Mouse (Mus musculus) skeletal muscle tissue, adult 2 months (tissue): ENCODE measurements around the gene Figla.

Experiments used
- DNase-seq: peaks from one replicate; pipeline ENCODE4 v3.0.0-alpha.2; 2012; ENCODE audit warnings: low read depth, low spot score

The Figla gene

DNA sequence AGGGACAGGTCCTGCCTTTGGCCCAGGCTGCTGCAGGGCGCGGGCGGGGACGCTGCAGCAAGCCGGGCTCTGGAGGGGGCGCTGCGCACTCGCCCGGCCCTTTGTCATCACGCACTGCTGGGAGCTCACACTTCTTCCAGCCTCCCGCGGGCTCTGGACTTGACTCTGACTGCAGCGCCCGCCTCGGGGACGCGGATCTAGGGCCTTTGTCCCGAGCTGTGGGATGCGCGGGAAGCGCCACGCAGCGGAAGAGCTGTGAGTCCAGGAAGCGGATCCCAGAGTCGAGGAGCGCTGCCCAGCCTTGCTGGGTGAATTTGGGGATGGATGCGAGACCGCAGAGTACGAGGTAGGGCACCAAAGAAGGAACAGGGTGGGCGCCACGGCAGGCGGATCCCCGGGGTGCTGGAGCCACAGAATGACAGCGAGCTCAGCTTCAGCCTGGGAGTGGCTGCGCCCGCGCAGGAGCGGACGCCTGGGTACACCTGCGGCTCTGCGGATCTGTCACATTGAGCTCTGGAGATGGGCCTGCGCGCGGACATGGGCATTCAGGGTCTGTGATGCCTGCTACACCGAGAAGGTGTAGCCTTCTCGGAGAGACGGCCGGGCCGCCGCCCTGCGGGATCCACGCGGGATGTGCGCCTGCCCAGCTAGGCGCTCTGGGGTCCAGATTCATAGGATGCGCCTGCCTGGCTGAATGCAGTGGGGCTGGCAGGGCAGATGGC is 12.8 kb downstream of the Figla start, which contains the start of gene Add2:
Add2 (plus strand) TSS at position 81 of the 722 bp plus-strand sequence.
- DNase-seq = no peak

DNA sequence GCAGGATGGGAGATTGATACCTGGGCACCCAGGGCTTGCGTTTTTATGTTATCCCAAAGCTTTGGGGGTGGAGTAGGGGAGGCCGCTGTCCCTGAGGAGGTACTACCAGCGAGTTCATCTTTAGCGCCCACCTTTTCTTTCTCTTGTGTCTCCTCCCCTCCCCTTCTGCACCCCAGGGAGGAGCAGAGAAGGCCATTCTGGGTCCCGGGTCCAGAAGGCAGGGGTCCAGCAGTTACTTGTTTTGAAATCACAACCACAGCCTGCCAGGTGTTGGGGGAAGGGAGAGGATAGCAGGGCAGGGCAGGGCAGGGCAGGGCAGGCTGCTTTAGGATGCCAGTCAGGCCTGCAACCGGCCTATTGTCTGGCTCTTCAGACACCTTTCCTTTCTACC is 13.3 kb downstream of the Figla start:
- no peak for DNase-seq

DNA sequence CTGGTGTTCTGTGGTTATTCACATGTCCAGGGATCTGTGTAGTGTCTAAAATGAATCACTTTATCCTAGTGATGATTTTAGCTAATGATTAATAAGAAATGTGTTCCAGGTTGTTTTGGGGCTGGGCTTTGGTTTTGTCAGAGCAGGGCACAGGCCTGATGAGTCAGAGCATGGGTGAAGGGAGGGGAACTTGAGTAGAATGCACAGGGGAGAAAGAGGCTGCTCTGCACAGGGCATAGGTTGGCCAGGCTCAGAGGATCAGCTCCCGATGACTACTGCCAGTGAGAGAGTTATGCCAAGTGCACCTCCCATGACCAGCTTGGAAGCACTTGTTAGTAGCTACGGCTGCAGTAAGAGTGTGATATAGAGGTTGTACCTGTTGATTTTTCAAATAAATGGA is 15.6 kb downstream of the Figla start:
- no peak for DNase-seq

DNA sequence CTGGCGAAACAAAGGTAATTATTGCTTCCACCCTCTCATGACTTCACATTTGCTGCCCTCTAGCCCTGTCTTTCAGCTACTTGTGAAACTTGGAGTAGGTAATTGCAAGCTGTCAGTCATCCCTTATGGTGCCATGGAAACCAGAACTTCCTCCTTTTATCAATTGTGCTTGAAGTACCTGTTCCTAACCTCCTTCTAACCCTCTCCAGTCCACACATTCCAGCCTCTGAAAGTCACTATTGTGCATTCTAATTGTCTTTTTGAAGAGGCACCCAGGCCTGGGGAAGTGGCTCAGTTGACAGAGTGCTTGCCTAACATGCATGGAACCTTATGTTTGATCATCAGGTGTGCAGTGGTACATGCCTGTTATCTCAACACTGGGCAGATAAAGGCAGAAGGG is 17.7 kb downstream of the Figla start:
- no peak for DNase-seq

DNA sequence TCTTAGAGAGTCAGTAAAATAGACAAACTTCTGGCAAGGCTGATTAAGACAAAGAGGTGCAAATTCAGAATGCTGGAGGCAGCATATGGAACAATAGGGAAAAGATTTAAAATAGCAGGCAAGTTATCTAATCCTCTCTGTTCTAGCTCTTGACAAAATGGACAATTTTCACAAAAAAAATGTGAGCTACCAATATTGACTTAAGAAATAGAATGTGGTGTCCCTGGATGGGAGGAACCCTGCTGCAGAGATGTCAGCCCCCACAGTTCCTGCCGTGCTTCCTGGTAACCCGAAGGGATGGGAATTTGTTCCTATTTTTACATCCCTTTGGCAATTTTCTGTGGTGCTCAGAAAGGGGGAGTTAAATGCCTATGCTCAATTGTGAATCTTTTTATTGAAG is 22.9 kb downstream of the Figla start:
- no peak for DNase-seq

DNA sequence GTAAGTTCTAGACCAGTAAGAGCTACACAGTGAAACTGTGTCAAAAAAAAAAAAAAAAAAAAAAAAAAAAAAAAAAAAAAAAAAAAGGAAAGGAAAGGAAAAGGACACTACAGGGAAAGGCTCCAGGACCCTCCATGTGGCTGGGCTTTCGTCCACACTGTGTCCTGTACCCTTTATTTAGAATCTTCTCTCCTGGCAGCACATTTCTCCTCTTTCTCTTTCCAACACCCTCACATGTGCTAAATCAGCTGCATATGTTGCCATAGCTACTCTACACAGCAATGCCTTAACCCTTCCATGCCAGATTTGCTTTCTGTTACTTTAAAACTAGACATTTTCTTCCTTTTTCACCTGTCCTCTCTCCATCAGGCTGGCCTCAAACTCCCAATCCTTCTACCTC is 24.2 kb downstream of the Figla start:
- no peak for DNase-seq

DNA sequence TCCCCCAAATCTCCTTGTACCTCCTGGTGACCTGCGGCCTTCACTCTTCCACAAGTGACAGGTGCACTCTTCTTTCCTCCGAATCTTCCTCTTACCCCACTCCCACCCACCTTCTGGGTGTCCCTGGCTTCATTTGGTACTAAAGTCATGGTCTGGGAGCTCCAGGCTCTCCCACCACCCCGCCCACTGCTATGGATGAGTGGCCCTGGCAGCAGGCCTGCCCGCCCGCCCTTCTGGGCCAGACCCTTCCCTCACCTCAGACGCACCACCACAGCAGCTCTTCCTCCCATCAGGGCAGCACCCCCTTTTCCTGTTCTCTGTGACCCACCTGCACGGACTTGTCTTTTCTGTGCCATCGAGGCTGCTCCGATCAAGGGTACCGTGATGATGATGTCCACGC is 31.5 kb downstream of the Figla start:
- DNase-seq = no peak

DNA sequence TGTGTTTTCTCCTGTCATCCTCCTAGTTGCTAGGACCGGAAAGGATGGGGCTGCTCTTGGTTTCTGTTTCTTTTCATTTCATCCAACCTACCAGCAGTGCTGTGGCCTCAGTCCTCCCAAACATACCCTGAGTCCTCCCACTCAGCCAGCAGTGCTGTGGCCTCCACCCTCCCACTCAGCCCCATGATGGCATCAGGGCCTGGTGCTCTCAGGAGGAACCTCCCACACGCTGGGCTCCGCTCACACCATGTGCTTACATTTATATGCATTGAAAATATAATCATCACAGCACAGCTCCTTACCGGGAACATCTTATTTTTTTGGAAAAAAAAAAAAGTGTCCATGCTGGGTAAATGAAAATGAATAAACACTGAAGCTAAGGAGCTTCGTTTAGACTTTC is 32.5 kb downstream of the Figla start:
- DNase-seq = no peak

DNA sequence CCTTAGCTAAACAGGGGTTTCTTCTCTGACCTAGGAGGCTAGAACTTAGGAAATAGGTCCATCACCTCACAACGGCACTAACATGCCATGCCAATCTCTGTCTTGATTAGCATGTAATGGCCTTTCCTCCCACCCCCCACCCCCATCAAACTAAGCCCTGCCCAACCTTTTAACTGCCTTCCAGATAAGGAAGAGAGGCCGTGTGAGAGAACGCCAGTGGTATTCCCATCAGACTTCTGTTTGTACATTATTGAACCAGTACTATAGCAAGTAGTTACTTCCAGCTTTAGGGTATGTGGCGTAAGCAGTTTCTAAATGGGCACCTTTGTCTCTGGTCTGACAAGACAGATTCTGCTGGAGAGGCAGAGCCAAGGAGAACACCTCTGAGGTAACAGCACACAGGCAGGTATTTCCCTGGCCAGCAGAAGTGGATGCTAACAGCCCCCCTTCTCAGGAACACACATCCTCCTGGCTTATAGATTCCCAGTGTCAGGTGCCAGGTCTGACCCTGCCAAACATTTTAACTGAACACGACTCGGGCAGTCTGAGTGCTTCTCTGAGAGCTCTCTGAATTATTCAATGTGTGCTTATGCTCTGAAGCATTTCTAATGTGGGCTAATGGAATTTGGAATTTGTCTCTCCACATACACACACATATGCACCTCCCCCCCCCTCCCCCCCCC is 34.8 kb downstream of the Figla start:
- DNase-seq = no peak

DNA sequence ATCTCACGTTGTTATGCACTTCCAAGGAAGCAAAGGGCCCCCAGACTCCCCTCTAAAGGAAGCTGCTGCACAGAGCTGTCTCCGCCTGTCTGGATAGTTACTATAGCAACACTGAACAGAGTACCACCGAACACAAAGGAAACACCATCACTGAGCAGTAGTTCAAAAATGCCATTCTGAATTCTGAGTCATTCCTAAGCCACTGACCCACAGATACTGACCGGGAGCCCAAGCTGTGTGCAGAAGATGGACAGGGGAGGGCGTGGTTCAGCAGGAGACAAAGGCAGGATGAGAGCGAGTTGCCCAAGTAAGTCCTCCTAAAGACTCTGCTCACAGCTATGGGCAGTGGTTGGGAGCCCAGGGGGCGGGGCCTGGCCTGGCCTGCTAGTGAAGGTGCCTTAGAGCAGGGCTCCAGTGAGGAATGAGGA is 36.1 kb downstream of the Figla start:
- DNase-seq = no peak

DNA sequence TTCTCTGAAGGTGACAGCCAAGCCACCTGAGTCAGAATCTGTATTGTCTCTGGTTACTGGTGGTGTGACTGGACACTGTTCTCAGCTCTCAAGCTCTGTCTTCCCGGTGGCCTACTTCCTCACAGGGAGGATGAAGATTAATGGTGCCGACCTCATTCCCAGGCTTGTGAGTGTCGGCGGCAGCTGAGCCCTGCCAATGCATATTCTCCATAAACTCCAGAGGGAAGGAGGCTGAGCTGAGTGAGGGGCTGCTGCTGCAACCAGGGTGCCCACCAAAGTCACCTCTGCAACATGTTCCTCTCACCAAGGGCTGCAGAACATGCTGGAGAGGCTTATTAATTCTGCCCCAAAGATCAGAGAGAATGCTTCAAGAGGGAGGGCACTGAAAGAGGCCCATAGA is 36.6 kb downstream of the Figla start:
- DNase-seq = no peak

DNA sequence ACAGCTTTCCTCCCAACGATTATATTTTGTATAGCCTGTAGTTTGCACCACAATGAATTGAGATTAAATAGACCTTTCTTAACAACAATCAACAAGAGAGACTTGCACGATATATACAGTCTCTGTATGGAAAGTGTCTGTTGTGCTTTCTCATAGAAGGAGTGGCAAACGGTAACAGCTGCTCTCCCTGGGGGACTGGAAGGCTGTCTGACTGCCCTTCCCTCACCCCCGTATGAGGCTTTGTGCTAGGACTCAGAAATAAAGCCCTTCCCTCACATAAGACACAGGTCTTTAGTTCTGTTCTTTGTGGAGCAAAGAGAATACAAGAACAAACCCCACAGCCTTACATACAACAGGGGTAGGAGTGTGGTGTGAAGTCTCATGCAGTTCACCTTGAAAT is 37.1 kb downstream of the Figla start:
- DNase-seq = no peak

DNA sequence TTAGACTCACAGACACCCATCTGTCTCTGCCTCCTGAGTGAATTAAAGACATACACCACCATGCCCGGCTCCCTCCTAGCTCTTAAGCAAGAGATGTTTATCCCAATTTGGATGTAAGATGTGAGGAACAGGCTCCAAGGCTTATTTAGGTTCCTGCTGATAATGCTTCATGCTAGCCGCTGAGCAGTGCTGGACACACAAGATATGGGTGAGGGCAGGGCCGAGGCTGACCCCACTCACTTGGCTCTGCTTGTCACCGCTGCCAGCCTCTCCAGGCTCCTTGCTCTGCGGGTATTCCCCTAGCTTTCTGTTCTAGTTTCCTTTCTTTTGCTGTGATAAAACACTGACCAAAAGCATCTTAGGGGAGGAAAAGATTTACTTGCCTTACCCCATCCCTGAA is 37.6 kb downstream of the Figla start:
- no peak for DNase-seq

DNA sequence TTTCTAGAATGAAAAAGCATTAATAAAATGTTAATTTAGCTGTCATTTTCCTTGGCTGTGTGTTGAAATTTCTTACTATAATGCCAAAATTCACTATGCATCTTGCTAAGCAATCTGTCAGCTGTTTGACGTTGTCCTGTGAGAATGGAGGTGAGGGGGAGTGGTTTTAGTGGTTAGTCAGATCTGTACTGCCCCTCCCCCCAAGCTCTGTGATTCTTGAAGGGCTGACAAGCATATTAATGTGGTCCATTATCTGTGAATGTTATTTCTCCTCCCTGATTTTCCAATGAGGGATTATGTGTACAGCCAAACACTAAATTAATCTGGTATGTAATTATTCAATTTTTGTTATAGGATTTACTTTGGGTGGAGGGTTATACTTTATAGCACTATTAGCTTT is 42.5 kb downstream of the Figla start:
- DNase-seq = no peak

DNA sequence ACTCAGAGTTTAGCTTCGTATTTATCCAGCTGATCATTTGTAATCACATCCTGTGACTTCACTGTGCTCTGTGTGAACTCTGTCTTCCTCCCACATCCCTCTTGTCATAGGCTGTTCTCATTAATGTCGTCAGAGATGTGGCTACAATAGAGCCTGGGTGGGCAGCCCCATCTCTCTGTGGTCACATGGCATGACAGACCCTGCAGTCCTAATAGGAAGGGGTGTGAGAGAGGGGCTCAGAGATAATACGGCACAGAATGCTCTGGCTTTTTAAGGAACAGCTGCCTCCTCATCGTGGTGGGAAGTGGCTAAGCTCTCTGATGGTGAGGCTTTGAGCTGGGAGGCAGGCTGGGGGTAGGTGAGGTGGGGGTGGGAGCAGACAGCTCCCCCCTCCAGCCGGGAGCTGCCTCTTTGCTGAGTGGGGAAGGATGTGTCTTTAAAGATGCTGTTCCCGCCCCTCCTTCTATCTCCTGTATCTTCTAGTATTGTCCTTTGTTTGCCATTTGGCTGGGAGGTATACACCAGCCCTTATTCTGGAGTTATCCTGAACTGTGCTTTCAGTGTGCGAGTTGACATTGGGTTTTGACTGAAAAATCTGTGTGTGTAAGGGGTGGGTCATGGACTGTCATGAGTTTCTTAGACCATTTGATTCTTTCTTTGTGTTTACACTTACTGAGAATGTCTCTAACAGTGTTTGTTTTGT is 43.3 kb downstream of the Figla start:
- DNase-seq = no peak

DNA sequence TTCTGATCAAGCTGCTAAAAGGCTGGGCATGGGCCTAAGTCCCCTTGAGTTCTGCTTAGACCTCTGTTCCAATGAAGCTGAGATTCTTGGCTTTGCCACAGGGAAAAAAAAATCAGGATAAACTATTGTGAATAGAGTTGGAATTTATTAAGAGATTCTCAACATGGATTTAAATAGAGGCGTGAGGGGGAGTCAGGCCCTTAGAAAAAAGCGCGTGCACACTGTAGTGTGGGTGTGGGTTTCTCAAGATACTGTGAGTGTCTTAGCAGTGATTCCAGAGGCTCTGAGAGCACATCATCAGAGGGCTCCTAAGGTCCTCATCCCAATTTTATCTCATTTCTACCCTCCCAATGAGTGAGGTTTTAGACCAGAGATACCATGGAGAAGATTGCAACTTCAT is 44.2 kb downstream of the Figla start:
- no peak for DNase-seq

DNA sequence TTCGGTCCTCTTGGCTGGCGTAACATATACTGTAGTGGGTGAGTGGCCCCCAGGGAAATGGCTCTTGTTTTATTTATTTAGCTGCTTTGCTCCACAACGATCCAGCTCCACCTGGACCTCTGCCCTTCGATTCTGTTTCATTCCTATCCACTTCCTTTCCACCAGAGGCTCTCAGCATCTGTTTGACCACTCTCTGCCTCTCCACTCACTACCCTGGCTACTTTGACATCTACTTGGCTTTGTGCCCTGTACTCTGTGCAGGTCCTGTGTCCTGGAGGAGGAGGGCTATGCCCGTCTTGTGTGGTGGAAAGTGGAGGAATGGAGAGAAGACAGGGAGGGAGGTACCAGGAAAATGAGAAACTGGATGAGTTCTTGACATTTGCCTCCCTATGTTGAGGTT is 46.3 kb downstream of the Figla start:
- DNase-seq = no peak

DNA sequence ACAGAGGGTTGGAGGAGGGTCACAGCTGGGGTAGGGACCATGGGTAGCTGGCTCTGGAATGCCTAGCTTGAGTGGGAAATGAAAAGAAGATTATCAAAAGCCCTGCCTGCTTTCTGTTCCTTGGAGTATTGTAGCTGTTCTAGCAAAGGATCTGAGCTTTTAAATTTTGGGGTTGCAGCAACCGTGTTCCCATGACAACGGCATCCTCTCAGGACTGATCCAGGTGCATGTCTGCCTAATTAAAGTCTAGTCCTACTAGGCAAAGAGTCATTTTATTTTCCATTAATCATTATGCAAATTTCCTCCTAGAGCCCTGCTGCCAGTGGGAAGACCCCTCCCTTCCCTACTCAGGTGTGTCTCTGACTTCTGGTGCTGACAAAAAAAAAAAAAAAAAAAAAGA is 46.7 kb downstream of the Figla start:
- DNase-seq = no peak

DNA sequence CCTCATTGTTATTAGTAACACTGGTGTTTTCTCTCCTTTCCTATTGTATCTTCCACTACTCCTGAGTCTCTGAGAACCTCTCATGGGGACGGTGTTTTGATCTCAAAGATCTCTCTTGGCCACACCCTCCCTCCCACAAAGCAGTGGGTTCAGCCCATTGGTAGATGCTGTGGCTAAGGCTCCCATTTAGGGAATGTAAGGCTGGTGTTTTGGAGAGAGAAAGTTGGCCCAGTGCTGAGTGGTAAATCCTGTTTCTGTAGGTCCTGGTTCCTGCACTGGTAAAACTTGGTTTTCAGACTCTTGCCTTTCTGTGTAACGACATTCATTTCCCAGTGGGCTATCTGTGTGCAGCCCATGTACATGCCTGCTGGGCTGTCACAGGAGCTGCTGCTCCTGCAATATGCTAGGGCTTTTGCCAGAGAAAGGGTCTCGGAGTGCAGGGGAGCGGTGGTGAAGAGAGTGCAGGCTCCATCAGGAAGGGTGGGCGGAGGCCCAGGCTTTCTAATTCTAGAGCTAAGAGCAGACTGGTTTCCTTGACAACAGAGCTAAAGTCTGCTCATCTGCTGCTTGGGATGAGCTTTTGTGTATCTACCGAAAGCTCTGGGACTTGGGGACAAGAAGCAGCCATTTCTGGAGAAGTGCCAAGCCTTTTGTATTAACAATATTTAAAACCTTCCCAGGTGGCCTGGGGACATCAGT is 48.5 kb downstream of the Figla start:
- DNase-seq = no peak

DNA sequence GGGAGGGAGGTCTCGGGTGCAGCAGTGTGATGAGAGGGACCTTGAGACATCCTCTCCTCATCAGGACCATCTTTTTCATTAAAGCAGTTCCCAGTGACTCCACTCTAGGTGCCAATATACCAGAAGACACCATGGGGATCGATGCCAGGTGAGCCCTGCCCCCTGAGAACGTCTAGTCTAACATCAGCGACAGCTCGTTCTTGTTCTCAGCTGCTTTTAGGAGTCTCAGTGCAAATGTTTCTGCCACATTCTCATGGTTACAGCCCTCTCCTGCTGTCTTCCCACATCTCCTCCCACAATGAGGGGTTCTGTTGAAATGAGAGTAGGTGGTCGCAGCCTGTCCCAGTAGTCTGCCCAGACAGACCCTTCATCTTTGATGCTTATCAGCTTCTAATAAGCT is 50.8 kb downstream of the Figla start:
- no peak for DNase-seq

DNA sequence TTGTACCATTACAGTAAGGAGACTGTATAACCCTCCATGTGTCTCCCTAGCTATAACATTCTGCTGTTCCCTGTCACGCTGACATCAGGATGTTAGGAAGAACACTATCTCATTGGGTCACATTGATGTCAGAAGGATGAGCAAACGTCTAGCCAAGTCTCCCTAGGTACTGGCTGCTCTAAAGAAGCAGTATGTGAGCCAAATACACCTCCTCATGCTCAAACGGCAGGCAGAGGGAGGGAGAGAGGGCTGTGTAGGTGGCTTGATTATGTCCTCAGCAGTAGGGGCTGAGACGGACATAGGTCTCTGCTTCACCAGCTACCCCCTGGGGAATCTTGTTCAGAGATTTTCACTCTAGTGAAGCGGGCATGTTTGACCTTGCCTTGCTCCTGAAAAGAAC is 51.2 kb downstream of the Figla start:
- no peak for DNase-seq

DNA sequence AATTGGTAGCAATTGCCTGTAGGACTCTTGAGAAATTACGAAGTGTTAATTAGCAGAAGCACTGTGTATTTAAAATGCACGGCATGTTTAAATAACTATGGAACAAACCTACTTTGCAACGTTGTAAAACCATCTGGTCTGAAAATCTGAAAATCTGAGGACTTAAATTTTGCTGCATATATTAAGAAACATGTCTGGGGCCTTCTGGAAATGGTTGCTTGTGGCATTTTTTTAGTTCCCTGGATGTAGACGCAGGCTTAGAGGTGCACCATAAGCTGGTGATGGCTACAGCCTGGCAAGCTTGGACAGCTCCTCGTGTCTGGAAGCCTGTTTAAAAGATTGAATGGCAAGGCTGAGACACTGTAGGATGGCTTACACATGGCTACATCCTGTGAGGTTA is 53.0 kb downstream of the Figla start:
- no peak for DNase-seq
